Comparison of ENCODE assay signal across 11 mouse cellular contexts in genomic region chr10:83153887-83154286, GRCm38 (mm10).
DNase-seq lines count a peak whose midpoint lies in the region; ATAC-seq lines count a peak whose summit lies in the region.
"Had no signal": no experiment of that assay in that cellular context is flagged by ENCODE, and none has a peak within 500 bp of the region (broad histone marks: within the 10 kb centered on the region; RNA-seq: fewer than 3 reads in every experiment).

No protein-coding gene starts in this region.

- no peaks in the 10 kb centered on the region for H3K27me3 ChIP-seq in limb, embryonic 10.5 days (ENCODE audit: low read depth, poor library complexity, severe bottlenecking)
- H3K27me3 ChIP-seq in midbrain, embryonic 15.5 days (replicated peaks): no peaks in the 10 kb centered on the region

- H3K4me1 ChIP-seq in limb, embryonic 10.5 days: peaks cover 51% of the 10 kb centered on the region
- H3K4me1 ChIP-seq in midbrain, embryonic 15.5 days: peaks cover 17% of the 10 kb centered on the region

- no peaks in the 10 kb centered on the region for H3K9me3 ChIP-seq in limb, embryonic 10.5 days (replicated peaks)
- no peaks in the 10 kb centered on the region for H3K9me3 ChIP-seq in midbrain, embryonic 15.5 days

- no peaks in the 10 kb centered on the region for H3K36me3 ChIP-seq in limb, embryonic 10.5 days
- no peaks in the 10 kb centered on the region for H3K36me3 ChIP-seq in midbrain, embryonic 15.5 days (replicated peaks)
- H3K36me3 ChIP-seq: limb, embryonic 12.5 days had no signal

- H3K4me3 ChIP-seq in limb, embryonic 10.5 days: no peak overlapping the region
- H3K4me3 ChIP-seq in midbrain, embryonic 15.5 days: no peak overlapping the region
- H3K4me3 ChIP-seq: gastrocnemius, adult 2 months; limb, embryonic 12.5 days had no signal

- H3K4me2 ChIP-seq in midbrain, embryonic 15.5 days: no peak overlapping the region
- H3K4me2 ChIP-seq: limb, embryonic 12.5 days had no signal

- H3K27ac ChIP-seq in limb, embryonic 10.5 days: no peak overlapping the region
- H3K27ac ChIP-seq in midbrain, embryonic 15.5 days: no peak overlapping the region
- H3K27ac ChIP-seq: gastrocnemius, adult 2 months; limb, embryonic 12.5 days had no signal

- 91% methylated on average over 9 of the region's 9 CpGs for WGBS in limb, embryonic 10.5 days
- WGBS in midbrain, embryonic 15.5 days: 84% methylated on average over 9 of the region's 9 CpGs

- H3K9ac ChIP-seq in midbrain, embryonic 15.5 days: no peak overlapping the region
- H3K9ac ChIP-seq: limb, embryonic 12.5 days had no signal

- peak; percentile 58 for ATAC-seq in erythroid progenitor cell, adult 5-6 weeks (replicated peaks; ENCODE audit: low FRiP score, poor library complexity, severe bottlenecking)
- ATAC-seq in megakaryocyte, adult 5-6 weeks (ENCODE audit: poor library complexity, severe bottlenecking): peak; percentile 90
- no peak for ATAC-seq in midbrain, embryonic 15.5 days (replicated peaks)

- peak; percentile 5 for DNase-seq in spleen, adult 12 weeks (ENCODE audit: low spot score)
- no peak for DNase-seq in spleen, postnatal 14 days (ENCODE audit: low spot score in 2 of 2)
- peak; percentile 53 for DNase-seq in thymus, postnatal 4 days
- no peak for DNase-seq in adipocyte (ENCODE audit: low spot score)
- DNase-seq in limb, embryonic 10.5 days (ENCODE audit: low spot score): no peak
- DNase-seq: gastrocnemius, adult 2 months; kidney, adult 2 months had no signal

Comparison
In these comparisons a context has a peak if more than half of its experiments do, and no peak if none do; other contexts are left out.
1. DNase-seq: peak in spleen, adult 12 weeks (single experiment) and thymus, postnatal 4 days (single experiment); none in spleen, postnatal 14 days (0 of 2), adipocyte (single experiment) and limb, embryonic 10.5 days (single experiment).